Mouse (Mus musculus): ENCODE measurements at regions not wholly inside any gene's neighbourhood (a gene's known extent, or its start where the extent isn't known, plus 50 kb on each side); places are given as distances from the start of the nearest gene placed in this dataset.

GRCm38 (mm10) chr8:116837991-116838390 is 83.3 kb downstream of the Cmc2 start:
- DNase-seq (ENCODE audit: low spot score in 2 of 2) = no peak

DNA sequence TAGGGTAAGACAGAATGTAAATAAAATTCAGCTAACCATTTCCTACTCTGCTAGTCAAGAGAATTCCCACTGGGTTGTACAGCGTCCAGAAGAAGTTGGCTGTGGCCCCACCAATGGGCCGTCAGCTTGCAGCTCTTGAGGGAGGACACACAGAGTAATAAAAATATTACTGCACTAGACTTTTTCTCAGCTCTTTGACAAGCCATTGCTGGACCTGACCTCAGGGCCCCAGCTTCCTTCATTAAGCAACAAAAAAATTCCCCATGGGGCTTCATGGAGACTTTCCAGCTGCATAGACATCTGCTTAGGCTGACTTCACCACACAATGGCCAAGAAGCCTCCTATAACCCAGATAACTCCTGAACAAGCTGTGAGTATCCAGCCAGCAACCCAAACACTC is 89.1 kb downstream of the Cmc2 start:
- no peak for DNase-seq (ENCODE audit: low spot score in 2 of 2)

DNA sequence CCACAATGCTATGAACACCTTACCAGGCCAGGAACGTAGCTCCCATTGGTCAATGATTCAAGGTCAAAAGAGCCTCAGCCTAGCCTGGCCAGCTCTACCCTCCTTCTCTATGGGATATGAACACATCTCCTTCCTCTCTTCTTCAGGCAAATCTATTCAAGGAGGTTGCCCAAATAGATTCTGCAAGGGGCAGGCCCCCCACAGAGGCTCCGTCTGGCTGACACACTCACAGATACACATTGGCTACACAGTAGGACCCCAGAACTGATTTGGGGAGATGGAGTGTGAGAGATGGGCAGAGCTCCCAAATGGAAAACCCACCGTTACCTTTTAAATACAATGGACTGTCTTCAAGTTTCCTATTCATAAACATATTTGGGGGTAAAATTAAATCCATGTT is 91.6 kb downstream of the Cmc2 start:
- DNase-seq (ENCODE audit: low spot score in 2 of 2) = no peak

DNA sequence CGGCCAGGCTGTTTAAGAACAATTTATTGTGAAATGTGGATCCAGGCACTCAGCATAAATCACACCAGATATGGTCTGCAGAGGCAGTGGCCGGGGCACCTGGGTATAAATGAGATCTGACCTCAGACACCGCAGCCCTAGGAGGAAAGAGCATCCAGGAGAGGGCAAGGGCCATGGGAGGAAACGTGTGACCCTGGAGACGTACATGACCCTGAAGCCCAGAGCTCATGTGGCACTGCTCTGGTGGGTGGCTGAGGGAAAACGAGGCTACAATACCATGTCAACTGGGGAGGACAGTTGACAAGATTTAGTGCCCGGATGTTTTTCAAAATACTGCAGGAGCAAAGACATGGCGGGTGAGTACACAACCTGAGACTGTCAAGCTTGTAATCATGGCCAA is 93.0 kb downstream of the Cmc2 start:
- no peak for DNase-seq (ENCODE audit: low spot score in 2 of 2)

DNA sequence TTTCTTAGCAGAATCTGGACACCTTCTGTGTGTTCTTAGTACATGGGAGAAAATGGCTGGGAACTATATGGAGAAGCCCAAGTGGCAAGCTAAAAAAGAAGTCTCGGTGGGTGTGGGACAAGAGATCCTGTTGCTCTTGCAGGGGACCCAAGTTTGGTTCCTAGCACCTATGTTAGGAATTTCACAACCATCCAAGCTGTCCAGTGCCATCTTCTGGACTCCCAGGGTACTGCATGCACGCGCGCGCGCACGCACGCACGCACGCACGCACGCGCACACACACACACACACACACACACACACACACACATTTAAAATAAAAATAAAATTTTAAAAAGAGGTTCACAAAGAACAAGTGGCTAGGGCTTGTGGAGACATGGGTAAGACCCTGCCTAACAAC is 94.1 kb downstream of the Cmc2 start:
- DNase-seq (ENCODE audit: low spot score in 2 of 2) = no peak

- peak; percentile 5 to 16 for DNase-seq (ENCODE audit: low spot score in 2 of 2)
These were observed 81.5 kb upstream of the Cdyl2 start for GRCm38 (mm10) chr8:116814118-116814851.

GRCm38 (mm10) chr8:116801313-116801712 is 68.5 kb upstream of the Cdyl2 start:
- DNase-seq (ENCODE audit: low spot score in 2 of 2) = no peak

GRCm38 (mm10) chr8:116800636-116801035 is 67.8 kb upstream of the Cdyl2 start:
- no peak for DNase-seq (ENCODE audit: low spot score in 2 of 2)

GRCm38 (mm10) chr8:116798981-116799380 is 66.2 kb upstream of the Cdyl2 start:
- DNase-seq (ENCODE audit: low spot score in 2 of 2) = no peak

GRCm38 (mm10) chr8:116795713-116796112 is 62.9 kb upstream of the Cdyl2 start:
- no peak for DNase-seq (ENCODE audit: low spot score in 2 of 2)

GRCm38 (mm10) chr8:116793107-116793506 is 60.3 kb upstream of the Cdyl2 start:
- no peak for DNase-seq (ENCODE audit: low spot score in 2 of 2)

- no peak for DNase-seq (ENCODE audit: low spot score in 2 of 2)
These were observed 57.5 kb upstream of the Cdyl2 start for GRCm38 (mm10) chr8:116790294-116790693.

Data from layer of hippocampus, postnatal 14 days (tissue).